Mouse (Mus musculus) liver, embryonic 14.5 days (tissue): ENCODE measurements at regions not wholly inside any gene's neighbourhood (a gene's known extent, or its start where the extent isn't known, plus 50 kb on each side); places are given as distances from the start of the nearest gene placed in this dataset.

Experiments used
- ATAC-seq: fragments of 200-750 bp; cut with Nextera tagmentation; 2 replicates; pipeline ENCODE4 v1.8.0; 2017; ENCODE audit warnings: moderate number of reproducible peaks, mild to moderate bottlenecking, moderate library complexity; ENCODE audit not compliant: insufficient read depth
- DNase-seq, 3 experiments: peaks; one replicate each; pipeline ENCODE4 v3.0.0-alpha.2; 2012 to 2013; ENCODE audit warnings: low read depth in 3 of 3, low spot score in 3 of 3
- H3K27ac ChIP-seq: fragments of 300-500 bp; sonication (generic); 2 replicates; pipeline ENCODE4 v1.5.1; 2014; ENCODE audit warnings: moderate library complexity, mild to moderate bottlenecking, control low read depth, inconsistent platforms
- H3K27me3 ChIP-seq: fragments of 300-500 bp; sonication (generic); 2 replicates; pipeline ENCODE4 v1.6.1; 2014; ENCODE audit warnings: mild to moderate bottlenecking, low read length, moderate library complexity; ENCODE audit not compliant: control insufficient read depth, insufficient read depth
- H3K36me3 ChIP-seq: fragments of 300-500 bp; sonication (generic); replicated peaks from 2 replicates; pipeline ENCODE4 v1.6.1; 2014; ENCODE audit warnings: low read depth; ENCODE audit not compliant: control insufficient read depth, insufficient read depth
- H3K4me1 ChIP-seq, 2 experiments: fragments of 200-500 bp in 1 of 2; fragments of 300-500 bp in 1 of 2; sonication (generic) in 1 of 2; replicated peaks; 2 replicates each; pipeline ENCODE4 v1.6.1; 2012 to 2014; ENCODE audit warnings: antibody characterized with exemption in 1 of 2, inconsistent platforms in 1 of 2, low read length in 1 of 2; ENCODE audit not compliant: control insufficient read depth in 2 of 2, insufficient read depth in 2 of 2
- H3K4me2 ChIP-seq: fragments of 300-500 bp; sonication (generic); 2 replicates; pipeline ENCODE4 v1.6.1; 2014; ENCODE audit warnings: low read depth, mild to moderate bottlenecking, control low read depth, moderate library complexity
- H3K4me3 ChIP-seq, 2 experiments: fragments of 200-500 bp in 1 of 2; fragments of 300-500 bp in 1 of 2; sonication (generic) in 1 of 2; 2 replicates each; pipeline ENCODE4 v1.5.1; 2012 to 2014; ENCODE audit warnings: low read depth in 2 of 2, low read length in 2 of 2, mild to moderate bottlenecking in 2 of 2, control low read depth in 1 of 2, inconsistent platforms in 1 of 2, moderate library complexity in 1 of 2; ENCODE audit not compliant: insufficient read depth in 1 of 2
- H3K9ac ChIP-seq: fragments of 300-500 bp; sonication (generic); replicated peaks from 2 replicates; pipeline ENCODE4 v1.6.1; 2014; ENCODE audit warnings: mild to moderate bottlenecking, control low read depth, moderate library complexity
- H3K9me3 ChIP-seq: fragments of 300-500 bp; sonication (generic); 2 replicates; pipeline ENCODE4 v1.6.1; 2016; ENCODE audit warnings: low read length, mixed read lengths; ENCODE audit not compliant: control insufficient read depth
- CTCF ChIP-seq: IDR thresholded peaks from 2 replicates; pipeline ENCODE4 v1.5.1; 2016; ENCODE audit warnings: antibody characterized with exemption, low read depth, control low read depth
- EP300 ChIP-seq: IDR thresholded peaks from 2 replicates; pipeline ENCODE4 v1.6.1; 2016; ENCODE audit warnings: antibody characterized with exemption, low read depth
- WGBS: fragments of 180-500 bp; shearing (Covaris S2); extraction: QIAGEN DNeasy Blood & Tissue Kit; methylation state at CpG from one replicate; pipeline ENCODE4 v1.1.7; 2014; ENCODE audit not compliant: insufficient replicate concordance; 5-methylcytosine and 5-hydroxymethylcytosine counted together

GRCm38 (mm10) chr12:9999933-10000332, 369.8 kb upstream of the Nt5c1b start:
- no peak for TF ChIP-seq EP300
- no peak for TF ChIP-seq CTCF
- no peaks in the 10 kb centered on the region for H3K27me3 ChIP-seq
- no peaks in the 10 kb centered on the region for H3K36me3 ChIP-seq
- no peak overlapping the region for H3K27ac ChIP-seq
- WGBS, result 48% methylated on average over 6 of the region's 6 CpGs
- DNase-seq, result no peak
- H3K9ac ChIP-seq, result no peak overlapping the region
- ATAC-seq, result no peak
- no peaks in the 10 kb centered on the region for H3K4me1 ChIP-seq
- no peaks in the 10 kb centered on the region for H3K9me3 ChIP-seq
- H3K4me3 ChIP-seq, result no peak overlapping the region
- H3K4me2 ChIP-seq, result no peak overlapping the region

- H3K27me3 ChIP-seq, result no peaks in the 10 kb centered on the region
- WGBS, result 50% methylated on average over 3 of the region's 3 CpGs
- H3K9ac ChIP-seq, result no peak overlapping the region
- H3K4me2 ChIP-seq, result no peak overlapping the region
- TF ChIP-seq EP300 (no peak), CTCF (no peak)
- H3K36me3 ChIP-seq, result no peaks in the 10 kb centered on the region
- H3K9me3 ChIP-seq, result no peaks in the 10 kb centered on the region
- H3K27ac ChIP-seq, result no peak overlapping the region
- DNase-seq, result no peak
- no peak overlapping the region for H3K4me3 ChIP-seq
- no peak for ATAC-seq
- H3K4me1 ChIP-seq, result no peaks in the 10 kb centered on the region
Measured at GRCm38 (mm10) chr12:10008473-10008872, 361.3 kb upstream of the Nt5c1b start.

GRCm38 (mm10) chr12:10016710-10017581, 352.8 kb upstream of the Nt5c1b start:
- no peak for ATAC-seq
- H3K4me1 ChIP-seq, result no peaks in the 10 kb centered on the region
- TF ChIP-seq EP300, result no peak
- no peak for TF ChIP-seq CTCF
- H3K9ac ChIP-seq, result no peak overlapping the region
- no peaks in the 10 kb centered on the region for H3K36me3 ChIP-seq
- no peak overlapping the region for H3K4me3 ChIP-seq
- 69% methylated on average over 15 of the region's 15 CpGs for WGBS
- DNase-seq, result no peak
- H3K4me2 ChIP-seq, result no peak overlapping the region
- H3K27ac ChIP-seq, result no peak overlapping the region
- no peaks in the 10 kb centered on the region for H3K27me3 ChIP-seq
- no peaks in the 10 kb centered on the region for H3K9me3 ChIP-seq

GRCm38 (mm10) chr12:10035479-10035878, 334.3 kb upstream of the Nt5c1b start:
- Histone ChIP-seq H3K36me3 (no peaks in the 10 kb centered on the region), H3K4me1 (no peaks in the 10 kb centered on the region)

GRCm38 (mm10) chr12:10062006-10062514, 307.7 kb upstream of the Nt5c1b start:
- 38% methylated on average over 1 of the region's 1 CpGs for WGBS
- Histone ChIP-seq H3K27me3 (no peaks in the 10 kb centered on the region), H3K27ac (no peak overlapping the region), H3K4me2 (no peak overlapping the region), H3K4me3 (no peak overlapping the region), H3K9me3 (no peaks in the 10 kb centered on the region), H3K36me3 (no peaks in the 10 kb centered on the region), H3K4me1 (no peaks in the 10 kb centered on the region), H3K9ac (no peak overlapping the region)
- DNase-seq, result no peak
- TF ChIP-seq EP300 (no peak), CTCF (no peak)
- no peak for ATAC-seq

More at GRCm38 (mm10) chr12:10035479-10035878, 334.3 kb upstream of the Nt5c1b start:
- H3K4me3 ChIP-seq, result no peak overlapping the region
- no peak overlapping the region for H3K27ac ChIP-seq
- DNase-seq (no peak), ATAC-seq (no peak)
- TF ChIP-seq EP300 (no peak), CTCF (no peak)
- no peaks in the 10 kb centered on the region for H3K27me3 ChIP-seq
- whole genome bisulfite sequencing, result 62% methylated on average over 8 of the region's 8 CpGs
- no peak overlapping the region for H3K4me2 ChIP-seq
- no peak overlapping the region for H3K9ac ChIP-seq
- no peaks in the 10 kb centered on the region for H3K9me3 ChIP-seq
